Mouse (Mus musculus): ENCODE data around the gene Atad3a.

DNA sequence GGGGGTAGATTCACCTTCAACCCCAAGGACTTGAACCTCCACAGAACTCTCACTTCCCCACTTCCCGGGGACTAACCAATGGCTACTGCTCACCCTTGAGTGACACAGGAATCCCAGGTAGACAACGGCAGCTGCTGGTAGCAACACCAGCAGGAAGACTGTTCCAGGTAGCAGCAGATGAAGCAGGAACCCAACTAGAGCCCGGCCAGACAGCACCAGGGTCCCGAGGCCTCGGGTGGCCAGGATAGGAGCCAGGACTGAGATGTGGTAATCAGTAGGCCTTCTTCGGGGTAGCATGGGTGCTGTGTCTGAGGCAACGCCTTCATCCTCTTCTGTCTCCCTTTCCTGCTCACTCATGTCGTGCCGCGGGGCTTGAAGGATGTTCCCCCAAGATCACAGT, 24.4 kb upstream of the Atad3a start:
- TF ChIP-seq GATA1 (IDR thresholded peaks at IDR 0.05; ENCODE audit: borderline replicate concordance, low read length), result no peak
- TF ChIP-seq FLI1 (IDR thresholded peaks at IDR 0.05; ENCODE audit: low read length), result no peak

Data from megakaryocyte, embryonic 14.5 days (primary cell).